Mouse (Mus musculus): ENCODE data around the gene Slc25a34. TPM values are rescaled to one million over a fixed set of nuclear protein-coding genes. Genes with fewer than 3 reads are reported as not detected.

The Slc25a34 gene
- polyA plus RNA-seq, 1 experiment from 2014 or later, result not detected

- H3K9ac ChIP-seq (ENCODE audit: low read length), result no peak overlapping the region
- H3K27ac ChIP-seq (replicated peaks; ENCODE audit: low read depth, low read length), result no peak overlapping the region
- no peak overlapping the region for H3K4me3 ChIP-seq (ENCODE audit: low read depth, low read length)
- whole genome bisulfite sequencing, result 82% methylated on average over 11 of the region's 11 CpGs
- no peaks in the 10 kb centered on the region for H3K9me3 ChIP-seq (ENCODE audit: control insufficient read depth, low read length)
- H3K4me1 ChIP-seq (ENCODE audit: control insufficient read depth, insufficient read depth, low read length), result no peaks in the 10 kb centered on the region
- ATAC-seq (ENCODE audit: insufficient number of reproducible peaks, low FRiP score, low TSS enrichment, low read depth) (no peak), DNase-seq (ENCODE audit: low spot score) (no peak)
- no peak overlapping the region for H3K4me2 ChIP-seq (ENCODE audit: low read depth, severe bottlenecking)
- peaks cover 13% of the 10 kb centered on the region for H3K36me3 ChIP-seq (ENCODE audit: control insufficient read depth, insufficient read depth, low read length)
- H3K27me3 ChIP-seq (ENCODE audit: control insufficient read depth, insufficient read depth, low read length), result no peaks in the 10 kb centered on the region
These were observed 15.9 kb upstream of the Slc25a34 start for GRCm38 (mm10) chr4:141639474-141639873.

- Histone ChIP-seq H3K27me3 (ENCODE audit: control insufficient read depth, insufficient read depth, low read length) (no peaks in the 10 kb centered on the region), H3K9ac (ENCODE audit: low read length) (no peak overlapping the region), H3K9me3 (ENCODE audit: control insufficient read depth, low read length) (no peaks in the 10 kb centered on the region), H3K4me3 (ENCODE audit: low read depth, low read length) (no peak overlapping the region), H3K4me1 (ENCODE audit: control insufficient read depth, insufficient read depth, low read length) (no peaks in the 10 kb centered on the region), H3K27ac (replicated peaks; ENCODE audit: low read depth, low read length) (no peak overlapping the region), H3K4me2 (ENCODE audit: low read depth, severe bottlenecking) (no peak overlapping the region), H3K36me3 (ENCODE audit: control insufficient read depth, insufficient read depth, low read length) (peaks cover 24% of the 10 kb centered on the region)
- 92% methylated on average over 5 of the region's 5 CpGs for WGBS
- ATAC-seq (ENCODE audit: insufficient number of reproducible peaks, low FRiP score, low TSS enrichment, low read depth) (no peak), DNase-seq (ENCODE audit: low spot score) (no peak)
These were observed 13.1 kb upstream of the Slc25a34 start for GRCm38 (mm10) chr4:141636693-141637092.

- Histone ChIP-seq H3K27ac (replicated peaks; ENCODE audit: low read depth, low read length) (no peak overlapping the region), H3K9ac (ENCODE audit: low read length) (no peak overlapping the region), H3K4me3 (ENCODE audit: low read depth, low read length) (no peak overlapping the region), H3K4me1 (ENCODE audit: control insufficient read depth, insufficient read depth, low read length) (no peaks in the 10 kb centered on the region), H3K27me3 (ENCODE audit: control insufficient read depth, insufficient read depth, low read length) (no peaks in the 10 kb centered on the region), H3K9me3 (ENCODE audit: control insufficient read depth, low read length) (no peaks in the 10 kb centered on the region), H3K4me2 (ENCODE audit: low read depth, severe bottlenecking) (no peak overlapping the region), H3K36me3 (ENCODE audit: control insufficient read depth, insufficient read depth, low read length) (peaks cover 27% of the 10 kb centered on the region)
- DNase-seq (ENCODE audit: low spot score), result no peak
- no peak for ATAC-seq (ENCODE audit: insufficient number of reproducible peaks, low FRiP score, low TSS enrichment, low read depth)
- WGBS, result 52% methylated on average over 9 of the region's 9 CpGs
These were observed 12.4 kb upstream of the Slc25a34 start for GRCm38 (mm10) chr4:141635991-141636390.

GRCm38 (mm10) chr4:141632111-141632873 is 8.7 kb upstream of the Slc25a34 start:
- H3K9me3 ChIP-seq (ENCODE audit: control insufficient read depth, low read length), result no peaks in the 10 kb centered on the region
- ATAC-seq (ENCODE audit: insufficient number of reproducible peaks, low FRiP score, low TSS enrichment, low read depth) (no peak), DNase-seq (ENCODE audit: low spot score) (no peak)
- H3K36me3 ChIP-seq (ENCODE audit: control insufficient read depth, insufficient read depth, low read length), result peaks cover 32% of the 10 kb centered on the region
- H3K27ac ChIP-seq (replicated peaks; ENCODE audit: low read depth, low read length), result no peak overlapping the region
- no peak overlapping the region for H3K4me2 ChIP-seq (ENCODE audit: low read depth, severe bottlenecking)
- 92% methylated on average over 21 of the region's 21 CpGs for WGBS
- H3K4me1 ChIP-seq (ENCODE audit: control insufficient read depth, insufficient read depth, low read length), result no peaks in the 10 kb centered on the region
- no peak overlapping the region for H3K4me3 ChIP-seq (ENCODE audit: low read depth, low read length)
- no peaks in the 10 kb centered on the region for H3K27me3 ChIP-seq (ENCODE audit: control insufficient read depth, insufficient read depth, low read length)
- no peak overlapping the region for H3K9ac ChIP-seq (ENCODE audit: low read length)

GRCm38 (mm10) chr4:141631250-141631649 is 7.6 kb upstream of the Slc25a34 start:
- Histone ChIP-seq H3K9ac (ENCODE audit: low read length) (no peak overlapping the region), H3K27ac (replicated peaks; ENCODE audit: low read depth, low read length) (no peak overlapping the region), H3K27me3 (ENCODE audit: control insufficient read depth, insufficient read depth, low read length) (no peaks in the 10 kb centered on the region), H3K4me2 (ENCODE audit: low read depth, severe bottlenecking) (no peak overlapping the region), H3K36me3 (ENCODE audit: control insufficient read depth, insufficient read depth, low read length) (peaks cover 34% of the 10 kb centered on the region), H3K4me1 (ENCODE audit: control insufficient read depth, insufficient read depth, low read length) (no peaks in the 10 kb centered on the region), H3K9me3 (ENCODE audit: control insufficient read depth, low read length) (no peaks in the 10 kb centered on the region), H3K4me3 (ENCODE audit: low read depth, low read length) (no peak overlapping the region)
- DNase-seq (ENCODE audit: low spot score) (no peak), ATAC-seq (ENCODE audit: insufficient number of reproducible peaks, low FRiP score, low TSS enrichment, low read depth) (no peak)
- 94% methylated on average over 20 of the region's 20 CpGs for WGBS

- ATAC-seq (ENCODE audit: insufficient number of reproducible peaks, low FRiP score, low TSS enrichment, low read depth) (no peak), DNase-seq (ENCODE audit: low spot score) (no peak)
- H3K27me3 ChIP-seq (ENCODE audit: control insufficient read depth, insufficient read depth, low read length), result no peaks in the 10 kb centered on the region
- no peak overlapping the region for H3K4me2 ChIP-seq (ENCODE audit: low read depth, severe bottlenecking)
- H3K27ac ChIP-seq (replicated peaks; ENCODE audit: low read depth, low read length), result no peak overlapping the region
- 93% methylated on average over 11 of the region's 11 CpGs for WGBS
- no peak overlapping the region for H3K9ac ChIP-seq (ENCODE audit: low read length)
- H3K4me3 ChIP-seq (ENCODE audit: low read depth, low read length), result no peak overlapping the region
- H3K4me1 ChIP-seq (ENCODE audit: control insufficient read depth, insufficient read depth, low read length), result no peaks in the 10 kb centered on the region
- no peaks in the 10 kb centered on the region for H3K9me3 ChIP-seq (ENCODE audit: control insufficient read depth, low read length)
- peaks cover 38% of the 10 kb centered on the region for H3K36me3 ChIP-seq (ENCODE audit: control insufficient read depth, insufficient read depth, low read length)
These were observed 6.4 kb upstream of the Slc25a34 start for GRCm38 (mm10) chr4:141630021-141630420.

- Histone ChIP-seq H3K27me3 (ENCODE audit: control insufficient read depth, insufficient read depth, low read length) (no peaks in the 10 kb centered on the region), H3K9me3 (ENCODE audit: control insufficient read depth, low read length) (no peaks in the 10 kb centered on the region), H3K4me2 (ENCODE audit: low read depth, severe bottlenecking) (no peak overlapping the region), H3K4me3 (ENCODE audit: low read depth, low read length) (no peak overlapping the region), H3K36me3 (ENCODE audit: control insufficient read depth, insufficient read depth, low read length) (peaks cover 35% of the 10 kb centered on the region), H3K9ac (ENCODE audit: low read length) (no peak overlapping the region), H3K4me1 (ENCODE audit: control insufficient read depth, insufficient read depth, low read length) (no peaks in the 10 kb centered on the region), H3K27ac (replicated peaks; ENCODE audit: low read depth, low read length) (no peak overlapping the region)
- ATAC-seq (ENCODE audit: insufficient number of reproducible peaks, low FRiP score, low TSS enrichment, low read depth) (no peak), DNase-seq (ENCODE audit: low spot score) (no peak)
- WGBS, result 86% methylated on average over 14 of the region's 14 CpGs
These were observed 5.0 kb upstream of the Slc25a34 start for GRCm38 (mm10) chr4:141628661-141629060.

GRCm38 (mm10) chr4:141627502-141627901 is 3.9 kb upstream of the Slc25a34 start:
- no peaks in the 10 kb centered on the region for H3K27me3 ChIP-seq (ENCODE audit: control insufficient read depth, insufficient read depth, low read length)
- ATAC-seq (ENCODE audit: insufficient number of reproducible peaks, low FRiP score, low TSS enrichment, low read depth) (no peak), DNase-seq (ENCODE audit: low spot score) (no peak)
- H3K9ac ChIP-seq (ENCODE audit: low read length), result no peak overlapping the region
- 87% methylated on average over 5 of the region's 5 CpGs for WGBS
- H3K4me1 ChIP-seq (ENCODE audit: control insufficient read depth, insufficient read depth, low read length), result no peaks in the 10 kb centered on the region
- H3K9me3 ChIP-seq (ENCODE audit: control insufficient read depth, low read length), result no peaks in the 10 kb centered on the region
- no peak overlapping the region for H3K4me3 ChIP-seq (ENCODE audit: low read depth, low read length)
- H3K27ac ChIP-seq (replicated peaks; ENCODE audit: low read depth, low read length), result no peak overlapping the region
- H3K36me3 ChIP-seq (ENCODE audit: control insufficient read depth, insufficient read depth, low read length), result peaks cover 31% of the 10 kb centered on the region
- no peak overlapping the region for H3K4me2 ChIP-seq (ENCODE audit: low read depth, severe bottlenecking)
